Mouse (Mus musculus) bone marrow, adult 2 months (tissue): ENCODE measurements at regions not wholly inside any gene's neighbourhood (a gene's known extent, or its start where the extent isn't known, plus 50 kb on each side); places are given as distances from the start of the nearest gene placed in this dataset.

ENCODE experiments used
- H3K27ac ChIP-seq: fragments of 200-500 bp; 2 replicates; pipeline ENCODE4 v1.5.1; 2012; ENCODE audit warnings: low read depth, mild to moderate bottlenecking, control low read depth, inconsistent platforms, low read length; ENCODE audit not compliant: control insufficient read depth, poor library complexity, insufficient read depth
- H3K4me1 ChIP-seq: fragments of 200-500 bp; 2 replicates; pipeline ENCODE4 v1.6.1; 2011; ENCODE audit warnings: low read length; ENCODE audit not compliant: control insufficient read depth, insufficient read depth
- H3K4me3 ChIP-seq: fragments of 200-500 bp; replicated peaks from 2 replicates; pipeline ENCODE3; 2011; ENCODE audit warnings: mild to moderate bottlenecking, low read depth, low read length, control low read depth; ENCODE audit not compliant: control insufficient read depth
- CTCF ChIP-seq: fragments of 200-500 bp; IDR thresholded peaks from 2 replicates; pipeline ENCODE4 v1.5.1; 2011; ENCODE audit warnings: low read length, control low read depth; ENCODE audit not compliant: control insufficient read depth, insufficient read depth
- POLR2A ChIP-seq: fragments of 200-500 bp; IDR thresholded peaks from 2 replicates; pipeline ENCODE4 v1.6.1; 2011; ENCODE audit warnings: low read depth, mild to moderate bottlenecking, control low read depth, low read length, borderline replicate concordance; ENCODE audit not compliant: control insufficient read depth
- WGBS: fragments of 180-500 bp; shearing (Covaris S2); methylation state at CpG from one replicate; pipeline ENCODE4 v1.1.7; 2018; 5-methylcytosine and 5-hydroxymethylcytosine counted together

DNA sequence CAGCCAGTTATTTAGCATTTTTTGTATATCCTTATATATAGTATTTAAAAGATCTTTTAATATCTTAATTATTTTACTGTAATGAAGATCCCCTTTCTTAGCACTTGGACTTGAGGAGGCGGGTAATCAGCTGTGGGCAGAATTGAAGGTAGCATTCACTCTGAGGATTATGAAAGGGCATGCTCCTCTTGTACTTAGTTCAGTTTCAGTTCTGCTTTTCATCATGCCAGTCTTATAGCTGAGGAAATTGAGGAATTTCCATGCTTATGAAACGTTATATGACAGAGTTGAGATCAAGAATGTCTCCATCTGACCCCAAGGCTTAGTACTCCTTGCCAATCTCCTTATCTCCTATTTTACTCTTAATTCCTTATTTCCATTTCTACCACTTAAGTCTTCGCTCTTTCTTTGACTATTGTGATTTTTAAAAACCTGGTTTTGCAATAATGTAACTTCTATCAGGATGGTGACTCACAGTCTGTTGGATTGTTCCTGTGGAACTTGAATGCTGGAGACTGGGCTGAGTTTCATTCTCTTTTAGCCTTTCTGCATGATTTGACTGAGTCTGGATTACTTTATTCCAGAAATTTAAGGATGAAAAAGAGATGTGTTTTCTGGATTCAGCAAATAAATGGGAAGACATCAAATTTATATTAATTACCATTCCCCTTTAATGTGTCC is 133.6 kb downstream of the Papss1 start:
- TF ChIP-seq CTCF, result no peak
- no peak for TF ChIP-seq POLR2A
- Histone ChIP-seq H3K4me1 (no peaks in the 10 kb centered on the region), H3K27ac (no peak overlapping the region), H3K4me3 (no peak overlapping the region)
- WGBS, result 19% methylated on average over 3 of the region's 3 CpGs

DNA sequence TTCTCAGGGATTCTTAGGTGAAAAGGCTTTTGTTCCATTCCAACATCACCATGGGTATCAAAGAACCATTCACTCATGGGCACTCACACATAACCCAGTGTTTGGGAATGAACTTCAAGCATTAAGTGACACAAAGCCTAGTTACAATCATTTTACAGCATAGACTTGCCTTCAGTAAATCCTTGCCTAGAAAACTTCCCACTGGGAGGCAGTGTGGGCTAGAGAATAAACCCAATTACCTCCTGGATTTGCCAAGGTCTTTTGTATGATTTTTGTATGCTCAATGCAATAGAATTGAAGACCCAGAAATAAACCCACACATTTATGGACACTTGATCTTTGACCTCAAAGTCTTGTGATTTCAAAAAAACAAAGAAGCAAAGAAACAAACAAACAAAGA is 138.6 kb downstream of the Papss1 start:
- Histone ChIP-seq H3K4me1 (no peaks in the 10 kb centered on the region), H3K4me3 (no peak overlapping the region), H3K27ac (no peak overlapping the region)
- no peak for TF ChIP-seq CTCF
- no peak for TF ChIP-seq POLR2A

DNA sequence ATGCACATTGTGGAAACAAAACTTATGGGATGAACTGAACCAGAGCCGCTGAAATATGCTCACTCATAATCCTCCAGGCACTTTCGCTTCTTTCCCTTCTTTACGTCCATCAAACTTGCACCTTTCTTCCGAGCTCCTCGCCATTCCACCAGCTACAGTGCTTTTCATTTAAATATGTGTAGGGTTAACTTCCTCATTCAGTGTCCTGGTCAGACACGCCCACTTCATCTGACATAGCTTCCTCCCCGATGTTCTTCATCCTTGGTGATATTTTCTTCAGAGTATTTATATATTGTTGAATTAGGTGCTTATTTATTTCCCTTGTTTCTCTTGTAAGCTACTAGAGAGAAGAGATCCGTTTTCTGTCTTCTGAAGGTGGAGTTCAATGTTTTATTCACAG is 149.0 kb downstream of the Papss1 start:
- no peak overlapping the region for H3K4me3 ChIP-seq
- TF ChIP-seq CTCF (no peak), POLR2A (no peak)
- WGBS, result 63% methylated on average over 8 of the region's 8 CpGs
- H3K27ac ChIP-seq, result no peak overlapping the region
- no peaks in the 10 kb centered on the region for H3K4me1 ChIP-seq

DNA sequence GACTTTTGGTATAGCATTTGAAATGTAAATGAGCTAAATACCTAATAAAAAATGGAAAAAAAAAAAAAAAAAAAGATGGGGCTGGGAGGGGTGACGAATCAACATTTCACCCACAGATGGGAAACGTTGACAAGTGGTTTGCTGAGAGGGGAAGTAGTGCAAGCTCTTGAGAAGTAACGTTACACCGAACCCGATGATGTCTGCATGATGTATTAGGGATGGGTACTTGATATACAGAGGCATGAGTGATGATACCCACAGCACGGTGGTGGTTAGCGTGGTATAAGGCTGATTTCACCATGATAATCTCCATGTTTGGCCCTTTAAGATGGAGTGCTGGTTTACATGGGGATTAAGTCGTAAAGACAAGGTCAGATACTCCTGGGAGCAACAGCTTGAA is 154.2 kb downstream of the Papss1 start:
- WGBS, result 64% methylated on average over 8 of the region's 8 CpGs
- Histone ChIP-seq H3K4me1 (no peaks in the 10 kb centered on the region), H3K27ac (no peak overlapping the region), H3K4me3 (no peak overlapping the region)
- TF ChIP-seq CTCF, result no peak
- TF ChIP-seq POLR2A, result no peak

DNA sequence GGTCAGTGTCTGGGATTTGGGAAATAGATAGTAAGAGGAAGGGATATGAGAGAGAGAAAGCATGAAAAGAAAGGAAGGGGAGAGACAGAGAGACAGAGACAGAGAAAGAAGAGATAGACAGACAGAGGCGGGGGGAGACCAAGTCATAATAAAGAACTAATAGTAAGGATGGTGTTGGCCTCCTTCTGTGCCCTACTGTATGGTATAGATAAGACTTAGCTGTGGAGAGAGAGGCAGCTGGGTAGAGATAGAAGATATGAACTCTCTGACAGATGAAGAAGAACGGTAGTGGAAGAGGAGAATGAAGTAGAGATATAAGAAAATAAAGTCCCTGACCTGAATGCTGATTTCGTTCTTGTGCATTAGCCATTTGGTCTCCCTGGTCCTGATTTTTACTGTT is 164.1 kb downstream of the Papss1 start:
- WGBS, result 73% methylated on average over 3 of the region's 3 CpGs
- Histone ChIP-seq H3K4me3 (no peak overlapping the region), H3K27ac (no peak overlapping the region), H3K4me1 (no peaks in the 10 kb centered on the region)
- TF ChIP-seq POLR2A (no peak), CTCF (no peak)

DNA sequence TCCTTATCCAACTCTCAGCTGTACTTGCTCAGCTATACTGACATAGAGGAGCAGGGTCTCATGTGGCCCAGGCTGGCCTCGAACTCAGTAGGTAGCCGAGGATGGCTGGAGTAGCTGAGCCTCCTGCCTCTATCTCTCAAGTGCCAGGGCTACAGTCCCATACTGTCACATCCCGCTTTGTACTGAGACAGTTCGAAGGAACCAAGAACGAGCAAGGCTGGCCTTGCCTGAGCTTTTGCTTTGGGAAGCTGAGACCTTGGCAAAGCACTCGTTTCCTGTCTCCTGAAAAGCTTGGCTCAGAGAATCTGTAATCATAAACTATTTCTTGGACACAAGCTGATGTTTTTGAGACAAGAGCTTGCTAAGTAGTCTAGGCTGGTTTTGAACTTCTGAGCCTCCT is 169.7 kb downstream of the Papss1 start:
- TF ChIP-seq CTCF, result no peak
- no peak for TF ChIP-seq POLR2A
- H3K27ac ChIP-seq, result no peak overlapping the region
- no peaks in the 10 kb centered on the region for H3K4me1 ChIP-seq
- WGBS, result 88% methylated on average over 6 of the region's 6 CpGs
- H3K4me3 ChIP-seq, result no peak overlapping the region

DNA sequence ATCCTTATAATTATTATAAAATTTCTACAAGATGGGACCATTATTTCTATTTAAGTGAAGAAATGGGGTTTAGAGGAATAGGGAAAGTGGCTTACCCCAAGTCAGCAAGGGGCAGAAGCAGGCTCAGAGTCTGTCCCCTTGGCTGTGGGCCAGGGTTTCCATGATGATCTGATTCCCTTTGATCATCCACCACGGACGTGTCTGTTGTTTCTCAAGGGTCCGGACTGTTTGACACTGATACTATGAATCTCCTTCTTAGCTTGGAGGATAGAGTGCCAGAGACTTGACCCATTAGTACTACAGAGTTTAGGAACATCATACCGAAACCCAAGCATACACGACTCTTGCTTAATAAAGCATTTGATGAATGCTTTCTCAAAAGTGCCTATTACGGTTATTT is 172.9 kb downstream of the Papss1 start:
- Histone ChIP-seq H3K4me3 (no peak overlapping the region), H3K4me1 (no peaks in the 10 kb centered on the region), H3K27ac (no peak overlapping the region)
- 84% methylated on average over 6 of the region's 6 CpGs for WGBS
- no peak for TF ChIP-seq POLR2A
- TF ChIP-seq CTCF, result no peak

DNA sequence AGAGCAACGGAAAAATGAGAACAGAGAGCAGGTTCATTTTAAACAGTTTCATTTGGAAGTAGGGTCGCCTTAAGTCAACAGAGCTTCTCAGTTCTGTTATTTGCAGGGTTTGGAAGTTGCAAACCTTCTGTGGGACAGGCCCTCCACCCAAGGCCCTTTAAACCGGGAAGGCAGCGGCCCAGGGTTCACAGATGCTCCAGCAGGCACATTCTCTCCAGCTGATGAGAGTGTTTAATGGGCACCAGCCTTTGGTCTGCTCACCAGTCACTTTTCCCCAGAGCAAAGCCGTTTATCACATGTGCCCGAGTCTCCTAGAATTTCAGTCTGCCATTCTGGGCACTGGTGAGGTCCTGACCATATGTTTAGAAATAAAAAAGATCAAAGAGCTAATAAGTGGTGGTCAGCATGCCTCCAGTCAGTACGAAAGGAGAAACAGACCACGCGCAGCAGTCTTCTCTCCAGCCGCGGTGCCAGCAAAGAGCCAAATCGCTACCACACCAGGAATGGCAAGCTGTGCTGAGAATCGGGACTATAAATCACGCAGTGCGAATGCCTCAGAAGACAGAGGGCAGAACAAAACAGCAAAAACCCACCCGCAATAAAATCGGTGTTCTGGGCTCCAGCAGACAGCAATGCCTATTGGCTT is 173.5 kb downstream of the Papss1 start:
- H3K4me3 ChIP-seq, result no peak overlapping the region
- TF ChIP-seq POLR2A (no peak), CTCF (no peak)
- H3K4me1 ChIP-seq, result no peaks in the 10 kb centered on the region
- H3K27ac ChIP-seq, result no peak overlapping the region
- WGBS, result 85% methylated on average over 17 of the region's 17 CpGs
